In genomic region chr11:117878892-117879291, GRCm38 (mm10) we compare ENCODE assay signal across 9 mouse cellular contexts. TPM values are rescaled to one million over a fixed set of nuclear protein-coding genes. Genes with fewer than 3 reads are reported as not detected.
DNase-seq lines count a peak whose midpoint lies in the region; ATAC-seq and TF ChIP-seq lines count a peak whose summit lies in the region.
"Had no signal": no experiment of that assay in that cellular context is flagged by ENCODE, and none has a peak within 500 bp of the region (broad histone marks: within the 10 kb centered on the region; RNA-seq: fewer than 3 reads in every experiment).

No protein-coding gene starts in this region.

- peak; percentile 30 for ATAC-seq in forebrain, postnatal 0 days

- H3K9me3 ChIP-seq in forebrain, postnatal 0 days (ENCODE audit: low read length), result no peaks in the 10 kb centered on the region
- H3K9me3 ChIP-seq in megakaryocyte, embryonic 14.5 days, result no peaks in the 10 kb centered on the region

- no peak overlapping the region for H3K9ac ChIP-seq in forebrain, postnatal 0 days

- no peak overlapping the region for H3K27ac ChIP-seq in forebrain, postnatal 0 days (ENCODE audit: low read depth, low read length)

- no peaks in the 10 kb centered on the region for H3K36me3 ChIP-seq in forebrain, postnatal 0 days (ENCODE audit: insufficient read depth)
- no peaks in the 10 kb centered on the region for H3K36me3 ChIP-seq in megakaryocyte, embryonic 14.5 days (replicated peaks; ENCODE audit: low read length)

- 7% methylated on average over 8 of the region's 8 CpGs for WGBS in forebrain, postnatal 0 days

- no peaks in the 10 kb centered on the region for H3K4me1 ChIP-seq in forebrain, postnatal 0 days (ENCODE audit: insufficient read depth)
- peaks cover 83% of the 10 kb centered on the region for H3K4me1 ChIP-seq in megakaryocyte, embryonic 14.5 days

- H3K27me3 ChIP-seq in forebrain, postnatal 0 days (ENCODE audit: insufficient read depth, low read length), result no peaks in the 10 kb centered on the region
- H3K27me3 ChIP-seq in megakaryocyte, embryonic 14.5 days (replicated peaks), result peaks cover 28% of the 10 kb centered on the region

- TF ChIP-seq CTCF in forebrain, postnatal 0 days (IDR thresholded peaks at IDR 0.05; ENCODE audit: low read depth), result no peak

- H3K4me3 ChIP-seq in forebrain, postnatal 0 days (ENCODE audit: low read depth, low read length), result no peak overlapping the region
- peak overlapping the region; percentile 76 for H3K4me3 ChIP-seq in megakaryocyte, embryonic 14.5 days (replicated peaks)

- peak; percentile 33 to 45 for DNase-seq in kidney, postnatal 4 days
- DNase-seq in kidney, adult 11 months, result no peak
- DNase-seq in R1 (ENCODE audit: low read depth, low spot score), result peak; percentile 55
- peak; percentile 13 for DNase-seq in forebrain, postnatal 0 days
- no peak for DNase-seq in yolk sac, embryonic 10.5 days (ENCODE audit: low spot score)
- DNase-seq in adrenal gland, adult 2 months, result no peak
- no peak for DNase-seq in urinary bladder, postnatal 36 days (ENCODE audit: low spot score in 2 of 2)

- peak overlapping the region; percentile 34; the same call in 1 of the 2 replicates for H3K4me2 ChIP-seq in forebrain, postnatal 0 days (ENCODE audit: low read depth)

RNA-seq across cellular contexts. Expression of gene Tha1, which starts 5.6 kb away (rescaled TPM):
- 5.9 and 8.2 TPM in 2 replicates for total RNA-seq in forebrain, postnatal 0 days (2014; rRNA removed)
- 2.6 and 2.9 TPM in 2 replicates for polyA plus RNA-seq in forebrain, postnatal 0 days (2015; fragmentation: Nextera tagmentation; extraction: Ambion mirVana)
- polyA plus RNA-seq in megakaryocyte, embryonic 14.5 days (2012; ENCODE audit: insufficient read depth, low replicate concordance), result 6.0 and 6.4 TPM in 2 replicates
- total RNA-seq in adrenal gland, adult 2 months (2021), result 1 to 10 TPM; 8.4 to 9.5 TPM
- 40.3 and 49.3 TPM in 2 replicates for polyA plus RNA-seq in adrenal gland, adult 2 months (2012; rRNA removed)

RNA-seq across cellular contexts. Expression of gene Tmem235, which starts 18.3 kb away (rescaled TPM):
- total RNA-seq in forebrain, postnatal 0 days (2014; rRNA removed), result not detected in 2 replicates
- polyA plus RNA-seq in forebrain, postnatal 0 days (2015; fragmentation: Nextera tagmentation; extraction: Ambion mirVana), result not detected in 2 replicates
- polyA plus RNA-seq in megakaryocyte, embryonic 14.5 days (2012; ENCODE audit: insufficient read depth, low replicate concordance), result 0.07 TPM in 1 of 2 replicates, not detected in the other
- total RNA-seq in adrenal gland, adult 2 months (2021), result not detected
- polyA plus RNA-seq in adrenal gland, adult 2 months (2012; rRNA removed), result not detected in 2 replicates
- total RNA-seq: heart, postnatal 14 days had no signal

RNA-seq across cellular contexts. Expression of gene Birc5, which starts 29.8 kb away (rescaled TPM):
- 5.7 and 6.2 TPM in 2 replicates for total RNA-seq in forebrain, postnatal 0 days (2014; rRNA removed)
- polyA plus RNA-seq in forebrain, postnatal 0 days (2015; fragmentation: Nextera tagmentation; extraction: Ambion mirVana), result 24.9 and 31.4 TPM in 2 replicates
- polyA plus RNA-seq in megakaryocyte, embryonic 14.5 days (2012; ENCODE audit: insufficient read depth, low replicate concordance), result 58.9 and 69.8 TPM in 2 replicates
- total RNA-seq in adrenal gland, adult 2 months (2021), result 1 to 10 TPM; 1.1 to 2.8 TPM
- 2.1 and 2.6 TPM in 2 replicates for polyA plus RNA-seq in adrenal gland, adult 2 months (2012; rRNA removed)

RNA-seq across cellular contexts. Expression of gene Tk1, which starts 53.0 kb away (rescaled TPM):
- total RNA-seq in forebrain, postnatal 0 days (2014; rRNA removed), result 10.3 and 29.8 TPM in 2 replicates
- polyA plus RNA-seq in forebrain, postnatal 0 days (2015; fragmentation: Nextera tagmentation; extraction: Ambion mirVana), result 11.1 and 12.2 TPM in 2 replicates
- polyA plus RNA-seq in megakaryocyte, embryonic 14.5 days (2012; ENCODE audit: insufficient read depth, low replicate concordance), result 12.9 and 17.2 TPM in 2 replicates
- 1 to 10 TPM; 2.2 to 3.1 TPM for total RNA-seq in adrenal gland, adult 2 months (2021)
- 8.6 and 10.2 TPM in 2 replicates for polyA plus RNA-seq in adrenal gland, adult 2 months (2012; rRNA removed)

RNA-seq across cellular contexts. Expression of gene Afmid, which starts 53.2 kb away (rescaled TPM):
- 3.6 and 3.8 TPM in 2 replicates for total RNA-seq in forebrain, postnatal 0 days (2014; rRNA removed)
- polyA plus RNA-seq in forebrain, postnatal 0 days (2015; fragmentation: Nextera tagmentation; extraction: Ambion mirVana), result 7.4 and 8.8 TPM in 2 replicates
- 1.8 and 2.6 TPM in 2 replicates for polyA plus RNA-seq in megakaryocyte, embryonic 14.5 days (2012; ENCODE audit: insufficient read depth, low replicate concordance)
- total RNA-seq in adrenal gland, adult 2 months (2021), result 1 to 10 TPM; 5.5 to 6.8 TPM
- 9.3 and 9.6 TPM in 2 replicates for polyA plus RNA-seq in adrenal gland, adult 2 months (2012; rRNA removed)

Comparison
In these comparisons a context has a peak if more than half of its experiments do, and no peak if none do; other contexts are left out.
1. DNase-seq: peak in kidney, postnatal 4 days (2 of 2), R1 (single experiment) and forebrain, postnatal 0 days (single experiment); none in kidney, adult 11 months (single experiment), yolk sac, embryonic 10.5 days (single experiment), adrenal gland, adult 2 months (single experiment) and urinary bladder, postnatal 36 days (0 of 2).